Mouse (Mus musculus) embryonic facial prominence, embryonic 15.5 days (tissue): ENCODE results near the gene Cpvl. TPM values are rescaled to one million over a fixed set of nuclear protein-coding genes. Genes with fewer than 3 reads are reported as not detected.

Experiments
- ATAC-seq: fragments of 200-750 bp; cut with Nextera tagmentation; 2 replicates; pipeline ENCODE4 v1.8.0; 2017; ENCODE audit warnings: low read depth, moderate TSS enrichment; ENCODE audit not compliant: insufficient number of reproducible peaks, low FRiP score, low TSS enrichment
- H3K27ac ChIP-seq: fragments of 300-500 bp; sonication (generic); replicated peaks from 2 replicates; pipeline ENCODE4 v1.5.1; 2015; ENCODE audit warnings: mild to moderate bottlenecking, inconsistent platforms
- H3K27me3 ChIP-seq: fragments of 300-500 bp; sonication (generic); 2 replicates; pipeline ENCODE4 v1.6.1; 2015; ENCODE audit warnings: inconsistent platforms
- H3K36me3 ChIP-seq: fragments of 300-500 bp; sonication (generic); 2 replicates; pipeline ENCODE4 v1.6.1; 2015; ENCODE audit warnings: mild to moderate bottlenecking, inconsistent platforms
- H3K4me1 ChIP-seq: fragments of 300-500 bp; sonication (generic); 2 replicates; pipeline ENCODE4 v1.6.1; 2015; ENCODE audit warnings: inconsistent platforms
- H3K4me2 ChIP-seq: fragments of 300-500 bp; sonication (generic); replicated peaks from 2 replicates; pipeline ENCODE4 v1.6.1; 2015; ENCODE audit warnings: mild to moderate bottlenecking, inconsistent platforms
- H3K4me3 ChIP-seq: fragments of 300-500 bp; sonication (generic); replicated peaks from 2 replicates; pipeline ENCODE4 v1.5.1; 2015; ENCODE audit warnings: mild to moderate bottlenecking, inconsistent platforms
- H3K9ac ChIP-seq: fragments of 300-500 bp; sonication (generic); 2 replicates; pipeline ENCODE4 v1.6.1; 2015; ENCODE audit warnings: inconsistent platforms
- H3K9me3 ChIP-seq: fragments of 300-500 bp; sonication (generic); replicated peaks from 2 replicates; pipeline ENCODE4 v1.6.1; 2016; ENCODE audit warnings: inconsistent platforms
- WGBS: fragments of 180-500 bp; shearing (Covaris S2); methylation state at CpG from one replicate; pipeline ENCODE4 v1.1.7; 2015; 5-methylcytosine and 5-hydroxymethylcytosine counted together
- polyA plus RNA-seq: library from polyadenylated mRNA; unstranded; fragments of >200 nt; fragmentation: Nextera tagmentation; extraction: Ambion mirVana; gene quantifications from 2 replicates; pipeline ENCODE4 v1.2.1, GENCODE M21; 2015

Cpvl gene
- polyA plus RNA-seq: not detected in 2 replicates

DNA sequence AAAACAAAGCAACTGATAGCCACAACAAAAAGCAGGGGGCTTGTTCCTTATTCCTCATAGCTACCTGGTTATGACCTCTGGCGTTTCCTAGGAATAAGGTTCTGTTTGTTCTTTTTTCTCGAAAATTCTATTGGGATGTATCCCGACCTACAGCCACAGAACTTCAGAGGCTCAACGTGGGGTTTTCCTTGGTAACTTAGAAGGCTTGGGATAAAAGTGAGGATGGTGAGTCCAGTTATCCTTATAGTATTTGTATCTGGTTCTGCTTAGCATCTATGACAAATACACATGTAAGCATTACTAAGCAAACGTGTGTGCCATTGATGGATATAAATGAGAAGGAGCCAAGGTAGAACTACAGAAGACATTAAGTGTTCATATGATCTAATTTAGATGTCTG lies at the start of gene Cpvl:
Gene Cpvl (minus strand): TSS at position 101 of the 400 bp plus-strand sequence.
- WGBS: 86% methylated on average over 5 of the region's 5 CpGs
- no peaks in the 10 kb centered on the region for H3K9me3 ChIP-seq

DNA sequence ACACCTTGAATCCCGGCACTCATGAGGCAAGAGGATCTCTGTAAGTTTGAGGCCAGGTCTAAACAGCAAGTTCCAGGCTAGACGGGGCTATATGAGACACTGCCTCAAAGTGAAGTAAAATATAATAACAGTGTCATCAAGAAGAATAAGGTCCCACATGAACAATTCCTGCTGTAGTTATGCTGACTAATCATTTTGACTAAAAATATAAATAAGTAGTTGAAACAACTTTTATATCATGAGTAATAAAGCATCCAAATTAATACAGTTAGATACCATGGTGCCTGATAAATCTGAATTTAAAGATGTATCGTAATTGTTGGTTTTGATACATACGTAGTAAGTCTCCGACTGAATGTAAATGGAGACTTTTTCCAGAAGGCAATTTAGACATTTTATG lies 45.4 kb upstream of the Cpvl start:
- no peaks in the 10 kb centered on the region for H3K9me3 ChIP-seq

More for the DNA sequence above, at the start of gene Cpvl:
- no peak within 1 kb of the TSS for H3K4me3 ChIP-seq
- H3K4me1 ChIP-seq: no peaks in the 10 kb centered on the region
- no peak for ATAC-seq
- no peak within 1 kb of the TSS for H3K9ac ChIP-seq
- H3K27ac ChIP-seq: no peak within 1 kb of the TSS
- H3K4me2 ChIP-seq: no peak within 1 kb of the TSS
- no peaks in the 10 kb centered on the region for H3K27me3 ChIP-seq
- H3K36me3 ChIP-seq: no peaks in the 10 kb centered on the region

DNA sequence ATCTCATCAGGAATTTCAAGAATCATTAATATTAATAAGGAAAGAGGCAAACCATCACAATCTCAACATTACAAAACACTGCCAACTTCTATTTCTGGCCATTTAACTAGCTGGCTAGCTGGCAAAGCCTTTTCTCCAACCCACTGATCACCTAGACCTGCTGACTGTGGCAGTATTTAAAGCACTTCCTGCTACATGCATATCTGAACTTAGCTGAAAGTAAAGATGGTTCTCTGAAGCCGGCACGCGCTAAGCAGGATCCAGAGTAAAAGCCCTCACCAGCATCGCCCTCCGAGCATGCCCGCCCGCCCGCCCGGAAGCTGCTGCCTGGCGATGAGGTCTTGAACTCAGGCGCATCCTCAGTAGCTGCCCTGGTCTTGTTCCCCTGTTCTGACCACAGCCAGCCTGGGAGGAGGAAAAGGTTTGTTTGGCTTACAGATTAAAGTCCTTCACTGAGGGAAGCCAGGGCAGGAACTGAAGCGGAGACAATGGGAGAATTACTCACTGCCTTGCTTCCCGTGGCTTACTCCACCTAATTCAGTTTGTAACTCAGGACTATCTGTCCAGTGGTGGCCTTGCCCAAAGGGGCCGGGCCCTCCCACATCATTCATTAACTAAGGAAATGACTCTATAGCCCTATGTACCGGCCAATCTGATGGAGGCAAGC lies 42.8 kb upstream of the Cpvl start:
- no peaks in the 10 kb centered on the region for H3K27me3 ChIP-seq
- H3K4me2 ChIP-seq: no peak overlapping the region
- WGBS: 70% methylated on average over 15 of the region's 15 CpGs
- no peaks in the 10 kb centered on the region for H3K4me1 ChIP-seq
- H3K4me3 ChIP-seq: no peak overlapping the region
- no peak overlapping the region for H3K27ac ChIP-seq
- ATAC-seq: no peak
- no peaks in the 10 kb centered on the region for H3K36me3 ChIP-seq
- H3K9me3 ChIP-seq: no peaks in the 10 kb centered on the region
- H3K9ac ChIP-seq: no peak overlapping the region

More for the DNA sequence above, 45.4 kb upstream of the Cpvl start:
- Histone ChIP-seq H3K4me2 (no peak overlapping the region), H3K9ac (no peak overlapping the region), H3K27me3 (no peaks in the 10 kb centered on the region), H3K27ac (no peak overlapping the region), H3K4me3 (no peak overlapping the region), H3K4me1 (no peaks in the 10 kb centered on the region), H3K36me3 (no peaks in the 10 kb centered on the region)
- WGBS: 90% methylated on average over 5 of the region's 5 CpGs
- no peak for ATAC-seq

DNA sequence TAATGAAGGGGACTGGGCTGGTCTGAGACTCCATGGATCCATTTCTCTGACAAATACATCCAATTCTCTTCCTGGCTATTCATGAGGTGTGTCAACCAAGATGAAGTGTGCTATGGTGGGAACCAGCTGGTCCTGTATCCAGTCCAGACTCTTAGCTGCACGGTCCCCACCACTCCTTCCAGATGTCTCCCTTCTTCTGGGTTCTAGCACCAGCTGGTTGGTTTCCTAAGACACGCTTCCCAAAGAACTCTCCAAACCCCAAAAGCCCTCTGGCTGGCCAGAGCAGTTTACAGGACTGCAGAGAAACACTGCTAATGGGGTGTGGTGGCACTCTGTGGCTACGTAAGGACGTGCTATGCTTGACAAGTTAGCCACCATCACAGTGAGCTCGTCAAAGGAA lies 40.4 kb upstream of the Cpvl start:
- H3K4me2 ChIP-seq: no peak overlapping the region
- no peaks in the 10 kb centered on the region for H3K27me3 ChIP-seq
- WGBS: 78% methylated on average over 5 of the region's 5 CpGs
- H3K4me3 ChIP-seq: no peak overlapping the region
- no peaks in the 10 kb centered on the region for H3K36me3 ChIP-seq
- no peak for ATAC-seq
- H3K27ac ChIP-seq: no peak overlapping the region
- no peaks in the 10 kb centered on the region for H3K9me3 ChIP-seq
- H3K9ac ChIP-seq: no peak overlapping the region
- H3K4me1 ChIP-seq: no peaks in the 10 kb centered on the region

DNA sequence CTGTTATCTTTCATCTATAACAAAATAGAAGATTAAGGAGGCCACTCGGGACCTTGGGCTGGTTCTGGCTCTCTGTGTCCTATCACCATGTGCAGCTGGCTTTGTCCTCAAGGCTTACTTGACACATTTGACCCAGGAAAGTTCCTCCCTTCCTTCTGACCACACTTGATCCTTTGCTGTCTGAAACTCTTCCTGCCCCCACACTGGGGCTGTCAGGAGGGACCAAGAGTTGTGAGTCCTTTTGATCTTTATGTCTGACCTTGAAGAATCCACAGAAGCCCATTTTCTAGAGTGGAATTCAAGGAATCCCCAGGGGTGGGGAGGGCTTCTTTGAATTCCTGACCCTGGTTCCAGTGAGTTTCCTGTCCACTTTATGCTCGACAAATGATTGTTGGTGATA lies 39.6 kb upstream of the Cpvl start:
- Histone ChIP-seq H3K4me3 (no peak overlapping the region), H3K9ac (no peak overlapping the region), H3K27me3 (no peaks in the 10 kb centered on the region), H3K9me3 (no peaks in the 10 kb centered on the region), H3K4me2 (no peak overlapping the region), H3K4me1 (no peaks in the 10 kb centered on the region), H3K36me3 (no peaks in the 10 kb centered on the region), H3K27ac (no peak overlapping the region)
- whole genome bisulfite sequencing: 28% methylated on average over 2 of the region's 2 CpGs
- ATAC-seq: no peak

DNA sequence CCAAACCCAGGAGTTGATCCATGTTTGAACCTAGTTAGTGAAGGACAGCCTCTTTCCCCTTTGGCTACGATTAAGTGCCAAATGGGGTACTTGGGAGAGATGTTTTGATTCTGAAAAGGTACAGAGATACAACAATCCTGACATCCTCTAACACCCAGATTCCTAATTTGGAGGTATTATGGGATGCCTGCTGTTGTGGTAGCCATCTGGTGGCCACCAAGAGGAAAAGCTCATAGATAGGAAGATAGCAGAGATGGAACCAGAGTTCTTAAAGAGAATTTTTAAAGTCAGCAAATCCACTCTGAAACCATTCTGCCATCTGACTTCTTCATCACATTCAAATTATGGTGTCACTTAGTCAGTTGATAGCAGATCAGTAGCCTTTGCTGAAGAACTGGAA lies 33.7 kb upstream of the Cpvl start:
- Histone ChIP-seq H3K36me3 (no peaks in the 10 kb centered on the region), H3K27me3 (no peaks in the 10 kb centered on the region), H3K9ac (no peak overlapping the region), H3K4me3 (no peak overlapping the region), H3K9me3 (no peaks in the 10 kb centered on the region), H3K4me2 (no peak overlapping the region), H3K4me1 (peaks cover 4% of the 10 kb centered on the region; the same call in 1 of the 2 replicates), H3K27ac (no peak overlapping the region)
- ATAC-seq: no peak
- 90% methylated on average over 1 of the region's 1 CpGs for WGBS

DNA sequence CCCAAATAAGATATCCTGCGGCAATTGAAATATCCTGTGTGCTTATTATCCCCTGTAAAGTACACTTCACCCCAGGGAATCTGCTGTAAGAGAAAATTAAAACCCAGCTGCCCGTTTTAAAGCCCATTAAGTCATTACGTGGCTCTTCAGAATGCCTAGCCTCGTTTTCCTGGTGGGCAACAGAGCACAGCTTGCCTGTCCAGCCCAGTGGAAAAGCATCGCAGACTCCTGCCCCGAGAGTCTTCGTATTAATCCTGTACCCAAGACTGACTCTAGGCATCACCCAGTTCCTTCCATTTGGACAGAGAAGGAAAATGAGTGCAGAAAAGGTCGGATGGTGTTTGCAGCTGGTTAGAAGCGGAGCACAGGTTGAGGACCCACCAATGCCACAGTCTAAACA lies 31.9 kb upstream of the Cpvl start:
- Histone ChIP-seq H3K36me3 (no peaks in the 10 kb centered on the region), H3K4me2 (no peak overlapping the region), H3K4me1 (peaks cover 4% of the 10 kb centered on the region; the same call in 1 of the 2 replicates), H3K9ac (no peak overlapping the region), H3K27ac (no peak overlapping the region), H3K9me3 (no peaks in the 10 kb centered on the region), H3K4me3 (no peak overlapping the region), H3K27me3 (no peaks in the 10 kb centered on the region)
- no peak for ATAC-seq
- 46% methylated on average over 9 of the region's 9 CpGs for WGBS

DNA sequence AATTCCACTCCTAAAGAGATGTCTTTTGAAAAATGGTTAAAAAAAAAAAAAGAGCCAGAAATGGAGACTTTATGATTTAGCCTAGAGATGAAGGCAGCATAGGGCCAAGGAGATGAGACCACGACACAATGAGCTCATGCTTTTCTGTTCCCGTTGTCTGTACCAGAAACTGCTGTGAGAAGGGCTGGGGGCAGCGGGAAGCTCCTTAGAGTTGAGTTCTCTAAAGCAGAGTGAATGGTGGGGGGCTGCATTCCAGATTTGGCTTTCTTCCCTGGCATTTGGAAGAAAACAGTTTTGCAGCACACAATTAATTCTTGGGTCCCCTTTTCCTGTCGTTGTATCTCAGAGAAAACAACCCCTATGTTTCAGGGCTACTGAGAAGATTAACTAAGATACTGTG lies 30.8 kb upstream of the Cpvl start:
- Histone ChIP-seq H3K27me3 (no peaks in the 10 kb centered on the region), H3K9ac (no peak overlapping the region), H3K4me2 (no peak overlapping the region), H3K27ac (no peak overlapping the region), H3K36me3 (no peaks in the 10 kb centered on the region), H3K9me3 (no peaks in the 10 kb centered on the region), H3K4me1 (peaks cover 4% of the 10 kb centered on the region; the same call in 1 of the 2 replicates), H3K4me3 (no peak overlapping the region)
- WGBS: 33% methylated on average over 4 of the region's 4 CpGs
- no peak for ATAC-seq

DNA sequence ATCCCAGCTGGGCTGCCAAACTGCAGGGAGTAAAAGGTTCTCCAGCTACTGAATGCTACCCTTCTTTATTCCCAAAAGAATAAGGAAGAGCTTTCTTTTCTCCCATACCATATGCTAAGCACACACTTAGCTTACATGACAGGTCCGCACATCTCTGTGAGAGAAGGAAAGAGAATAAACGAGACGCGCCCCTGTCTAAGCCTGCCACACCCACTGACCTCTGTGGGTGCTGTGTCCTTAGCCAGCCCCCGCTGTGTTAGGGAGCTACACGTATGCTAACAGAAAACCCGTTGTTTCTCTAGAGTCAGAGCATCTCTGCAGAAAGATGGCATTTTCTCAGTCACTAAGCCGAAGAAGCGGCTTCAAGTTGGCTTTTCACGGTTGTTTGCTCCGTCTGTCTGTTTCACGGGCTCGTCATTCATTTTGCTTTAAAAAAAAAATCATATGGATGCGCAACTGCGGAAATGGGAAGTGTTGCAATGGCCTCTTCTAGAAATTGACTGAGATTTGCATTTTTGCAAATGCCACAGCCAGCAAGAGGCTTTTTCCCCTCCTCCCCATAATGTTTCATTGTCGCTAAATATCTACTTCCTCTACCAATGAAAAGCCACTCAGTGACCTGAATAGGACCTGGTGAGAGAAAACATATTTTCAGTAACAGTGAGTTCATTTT lies 30.1 kb upstream of the Cpvl start:
- Histone ChIP-seq H3K9me3 (no peaks in the 10 kb centered on the region), H3K27ac (no peak overlapping the region), H3K4me2 (0 out of 2 replicates have a peak overlapping the region, but pooled peaks have one; percentile 12), H3K27me3 (no peaks in the 10 kb centered on the region), H3K36me3 (no peaks in the 10 kb centered on the region), H3K4me3 (no peak overlapping the region), H3K4me1 (peaks cover 4% of the 10 kb centered on the region; the same call in 1 of the 2 replicates), H3K9ac (no peak overlapping the region)
- WGBS: 55% methylated on average over 16 of the region's 16 CpGs
- ATAC-seq: no peak

DNA sequence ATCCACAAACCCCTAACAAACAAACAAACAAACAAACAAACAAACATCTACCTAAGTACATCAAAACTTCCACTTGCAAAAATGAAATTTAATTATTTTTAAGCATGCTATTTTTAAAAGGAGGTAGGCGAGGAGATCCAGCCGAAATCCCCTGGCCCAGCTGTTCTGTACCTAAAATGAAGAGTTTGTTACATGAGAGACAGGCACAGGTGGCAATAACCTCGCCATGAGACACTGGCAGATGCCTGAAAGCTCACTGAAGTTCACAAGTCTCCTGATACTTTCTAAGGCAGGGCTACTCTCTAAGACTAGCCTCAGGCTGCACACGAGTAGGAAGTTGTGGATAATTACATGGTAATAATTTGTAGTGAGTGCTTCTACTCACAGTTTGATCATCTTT lies 26.8 kb upstream of the Cpvl start:
- Histone ChIP-seq H3K27me3 (no peaks in the 10 kb centered on the region), H3K36me3 (no peaks in the 10 kb centered on the region), H3K9me3 (no peaks in the 10 kb centered on the region), H3K4me2 (no peak overlapping the region), H3K4me1 (peaks cover 4% of the 10 kb centered on the region; the same call in 1 of the 2 replicates), H3K4me3 (no peak overlapping the region), H3K27ac (no peak overlapping the region), H3K9ac (no peak overlapping the region)
- no peak for ATAC-seq
- WGBS: 54% methylated on average over 4 of the region's 4 CpGs

DNA sequence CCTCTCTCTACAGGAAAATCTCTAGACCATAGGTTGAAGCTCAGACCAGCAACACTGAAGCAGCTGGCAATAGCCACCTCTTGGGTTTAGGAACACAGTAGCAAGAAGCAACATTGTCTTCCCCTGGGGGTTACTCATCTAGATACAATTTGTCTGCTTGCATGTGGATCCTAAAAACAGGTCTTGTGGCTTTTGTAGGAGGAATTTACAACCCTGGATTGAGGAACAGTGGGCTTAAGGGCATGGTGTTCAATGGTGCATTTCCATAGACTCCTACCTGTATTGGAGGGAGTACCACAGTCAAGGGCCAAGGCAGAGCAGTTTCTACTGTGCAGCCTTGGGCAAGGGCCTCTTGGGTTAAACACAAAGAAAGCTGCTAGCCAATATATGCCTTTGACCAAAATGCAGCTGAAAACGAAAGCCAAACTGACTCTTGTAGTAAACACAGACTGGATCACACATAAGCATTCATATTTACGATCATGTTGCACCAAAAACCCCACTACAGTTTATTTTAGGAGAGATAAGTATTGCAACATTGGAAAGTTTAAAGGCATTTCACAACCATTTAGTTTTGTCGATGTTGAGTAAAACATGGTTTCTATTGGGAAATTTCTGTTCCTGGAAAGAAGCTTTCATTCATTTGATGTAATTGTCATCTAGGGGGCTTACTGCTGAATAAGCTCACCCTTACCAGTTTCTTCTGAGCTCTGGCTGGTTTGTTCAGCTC lies 17.9 kb upstream of the Cpvl start:
- H3K27me3 ChIP-seq: no peaks in the 10 kb centered on the region
- no peak overlapping the region for H3K9ac ChIP-seq
- H3K4me2 ChIP-seq: no peak overlapping the region
- no peaks in the 10 kb centered on the region for H3K36me3 ChIP-seq
- H3K4me3 ChIP-seq: no peak overlapping the region
- no peak overlapping the region for H3K27ac ChIP-seq
- WGBS: 85% methylated on average over 3 of the region's 3 CpGs
- no peaks in the 10 kb centered on the region for H3K9me3 ChIP-seq
- ATAC-seq: no peak
- H3K4me1 ChIP-seq: peaks cover 9% of the 10 kb centered on the region; the same call in 1 of the 2 replicates
